Mouse (Mus musculus) stomach, postnatal 0 days (tissue): ENCODE data around the gene Actg2.

Source experiments
- CTCF ChIP-seq: IDR thresholded peaks from 2 replicates; pipeline ENCODE4 v1.5.1; 2016; ENCODE audit warnings: antibody characterized with exemption, low read depth, mild to moderate bottlenecking, moderate library complexity
- EP300 ChIP-seq: optimal IDR thresholded peaks from 2 replicates; pipeline ENCODE3; 2016; ENCODE audit warnings: antibody characterized with exemption

DNA sequence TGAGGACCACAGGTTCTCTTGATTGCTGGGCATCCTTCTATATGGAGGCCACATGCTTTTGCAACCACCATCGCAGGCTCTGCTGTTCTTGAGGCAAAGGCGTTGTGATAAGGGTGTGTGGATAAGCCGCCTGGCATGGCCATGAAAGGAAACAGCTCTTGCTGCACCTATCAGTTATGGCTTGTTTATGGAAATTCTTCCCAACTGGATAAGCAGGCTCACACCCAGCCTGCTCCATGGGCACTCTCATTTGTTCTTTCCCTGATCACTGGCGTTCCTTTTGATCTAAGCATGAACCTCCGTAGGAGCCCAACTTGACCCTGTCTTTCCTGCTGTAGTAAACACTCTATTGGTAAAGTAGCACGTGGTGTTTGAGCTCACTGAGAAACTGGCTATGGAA is 14.3 kb downstream of the Actg2 start:
- no peak for TF ChIP-seq CTCF
- no peak for TF ChIP-seq EP300
